Mouse (Mus musculus): Measurements from ENCODE around the gene Uvrag. TPM values are rescaled to one million over a fixed set of nuclear protein-coding genes. Genes with fewer than 3 reads are reported as not detected.

Gene Uvrag
- polyA plus RNA-seq, 1 experiment from 2014 or later = 12.2 TPM

GRCm38 (mm10) chr7:98901120-98901519 is 239.8 kb downstream of the Uvrag start:
- WGBS = 96% methylated on average over 1 of the region's 1 CpGs
- H3K4me1 ChIP-seq (ENCODE audit: control insufficient read depth, insufficient read depth, low read length) = no peaks in the 10 kb centered on the region
- no peaks in the 10 kb centered on the region for H3K36me3 ChIP-seq (ENCODE audit: control insufficient read depth, insufficient read depth, low read length)
- no peak overlapping the region for H3K4me3 ChIP-seq (ENCODE audit: low read depth, low read length)
- DNase-seq (ENCODE audit: low spot score) (no peak), ATAC-seq (no peak)
- H3K4me2 ChIP-seq (ENCODE audit: low read length) = no peak overlapping the region
- H3K27me3 ChIP-seq (replicated peaks; ENCODE audit: control insufficient read depth, insufficient read depth, low read length) = no peaks in the 10 kb centered on the region
- no peaks in the 10 kb centered on the region for H3K9me3 ChIP-seq (replicated peaks; ENCODE audit: control insufficient read depth, low read length)
- H3K27ac ChIP-seq (ENCODE audit: low read depth, low read length) = no peak overlapping the region
- H3K9ac ChIP-seq (ENCODE audit: low read length) = no peak overlapping the region

- Histone ChIP-seq H3K9ac (ENCODE audit: low read length) (no peak overlapping the region), H3K9me3 (replicated peaks; ENCODE audit: control insufficient read depth, low read length) (no peaks in the 10 kb centered on the region), H3K4me3 (ENCODE audit: low read depth, low read length) (no peak overlapping the region), H3K27me3 (replicated peaks; ENCODE audit: control insufficient read depth, insufficient read depth, low read length) (no peaks in the 10 kb centered on the region), H3K4me1 (ENCODE audit: control insufficient read depth, insufficient read depth, low read length) (no peaks in the 10 kb centered on the region; the same call in 1 of the 2 replicates), H3K4me2 (ENCODE audit: low read length) (no peak overlapping the region), H3K27ac (ENCODE audit: low read depth, low read length) (no peak overlapping the region), H3K36me3 (ENCODE audit: control insufficient read depth, insufficient read depth, low read length) (no peaks in the 10 kb centered on the region)
- no peak for DNase-seq (ENCODE audit: low spot score)
- 93% methylated on average over 4 of the region's 4 CpGs for WGBS
- no peak for ATAC-seq
Observed at GRCm38 (mm10) chr7:98899815-98900214, 241.1 kb downstream of the Uvrag start.

- no peaks in the 10 kb centered on the region; the same call in 1 of the 2 replicates for H3K4me1 ChIP-seq (ENCODE audit: control insufficient read depth, insufficient read depth, low read length)
- no peak overlapping the region for H3K27ac ChIP-seq (ENCODE audit: low read depth, low read length)
- H3K4me2 ChIP-seq (ENCODE audit: low read length) = no peak overlapping the region
- no peaks in the 10 kb centered on the region for H3K36me3 ChIP-seq (ENCODE audit: control insufficient read depth, insufficient read depth, low read length)
- H3K4me3 ChIP-seq (ENCODE audit: low read depth, low read length) = no peak overlapping the region
- no peak for ATAC-seq
- DNase-seq (ENCODE audit: low spot score) = no peak
- WGBS = 91% methylated on average over 8 of the region's 8 CpGs
- no peaks in the 10 kb centered on the region for H3K9me3 ChIP-seq (replicated peaks; ENCODE audit: control insufficient read depth, low read length)
- H3K27me3 ChIP-seq (replicated peaks; ENCODE audit: control insufficient read depth, insufficient read depth, low read length) = no peaks in the 10 kb centered on the region
- no peak overlapping the region for H3K9ac ChIP-seq (ENCODE audit: low read length)
Observed at GRCm38 (mm10) chr7:98897323-98897722, 243.6 kb downstream of the Uvrag start.

- no peaks in the 10 kb centered on the region for H3K9me3 ChIP-seq (replicated peaks; ENCODE audit: control insufficient read depth, low read length)
- no peak overlapping the region for H3K4me2 ChIP-seq (ENCODE audit: low read length)
- no peak overlapping the region for H3K27ac ChIP-seq (ENCODE audit: low read depth, low read length)
- no peak for ATAC-seq
- H3K9ac ChIP-seq (ENCODE audit: low read length) = no peak overlapping the region
- H3K4me3 ChIP-seq (ENCODE audit: low read depth, low read length) = no peak overlapping the region
- WGBS = 60% methylated on average over 10 of the region's 10 CpGs
- DNase-seq (ENCODE audit: low spot score) = no peak
- no peaks in the 10 kb centered on the region for H3K27me3 ChIP-seq (replicated peaks; ENCODE audit: control insufficient read depth, insufficient read depth, low read length)
- H3K36me3 ChIP-seq (ENCODE audit: control insufficient read depth, insufficient read depth, low read length) = no peaks in the 10 kb centered on the region
- no peaks in the 10 kb centered on the region; the same call in 1 of the 2 replicates for H3K4me1 ChIP-seq (ENCODE audit: control insufficient read depth, insufficient read depth, low read length)
Observed at GRCm38 (mm10) chr7:98895501-98896095, 245.3 kb downstream of the Uvrag start.

GRCm38 (mm10) chr7:98894768-98895167 is 246.2 kb downstream of the Uvrag start:
- DNase-seq (ENCODE audit: low spot score) = no peak
- H3K27ac ChIP-seq (ENCODE audit: low read depth, low read length) = no peak overlapping the region
- no peaks in the 10 kb centered on the region; the same call in 1 of the 2 replicates for H3K4me1 ChIP-seq (ENCODE audit: control insufficient read depth, insufficient read depth, low read length)
- no peak for ATAC-seq
- no peaks in the 10 kb centered on the region for H3K9me3 ChIP-seq (replicated peaks; ENCODE audit: control insufficient read depth, low read length)
- no peak overlapping the region for H3K9ac ChIP-seq (ENCODE audit: low read length)
- no peak overlapping the region for H3K4me2 ChIP-seq (ENCODE audit: low read length)
- WGBS = 38% methylated on average over 5 of the region's 5 CpGs
- no peaks in the 10 kb centered on the region for H3K36me3 ChIP-seq (ENCODE audit: control insufficient read depth, insufficient read depth, low read length)
- no peaks in the 10 kb centered on the region for H3K27me3 ChIP-seq (replicated peaks; ENCODE audit: control insufficient read depth, insufficient read depth, low read length)
- no peak overlapping the region for H3K4me3 ChIP-seq (ENCODE audit: low read depth, low read length)

GRCm38 (mm10) chr7:98894305-98894704 is 246.6 kb downstream of the Uvrag start:
- no peaks in the 10 kb centered on the region for H3K9me3 ChIP-seq (replicated peaks; ENCODE audit: control insufficient read depth, low read length)
- no peak overlapping the region for H3K27ac ChIP-seq (ENCODE audit: low read depth, low read length)
- H3K4me3 ChIP-seq (ENCODE audit: low read depth, low read length) = no peak overlapping the region
- DNase-seq (ENCODE audit: low spot score) (no peak), ATAC-seq (no peak)
- no peak overlapping the region for H3K4me2 ChIP-seq (ENCODE audit: low read length)
- WGBS = 86% methylated on average over 5 of the region's 5 CpGs
- no peaks in the 10 kb centered on the region for H3K27me3 ChIP-seq (replicated peaks; ENCODE audit: control insufficient read depth, insufficient read depth, low read length)
- H3K9ac ChIP-seq (ENCODE audit: low read length) = no peak overlapping the region
- H3K4me1 ChIP-seq (ENCODE audit: control insufficient read depth, insufficient read depth, low read length) = no peaks in the 10 kb centered on the region; the same call in 1 of the 2 replicates
- no peaks in the 10 kb centered on the region for H3K36me3 ChIP-seq (ENCODE audit: control insufficient read depth, insufficient read depth, low read length)

GRCm38 (mm10) chr7:98893144-98893543 is 247.8 kb downstream of the Uvrag start:
- H3K27ac ChIP-seq (ENCODE audit: low read depth, low read length) = no peak overlapping the region
- H3K4me3 ChIP-seq (ENCODE audit: low read depth, low read length) = no peak overlapping the region
- WGBS = 91% methylated on average over 5 of the region's 5 CpGs
- H3K27me3 ChIP-seq (replicated peaks; ENCODE audit: control insufficient read depth, insufficient read depth, low read length) = no peaks in the 10 kb centered on the region
- DNase-seq (ENCODE audit: low spot score) (no peak), ATAC-seq (no peak)
- H3K4me2 ChIP-seq (ENCODE audit: low read length) = no peak overlapping the region
- H3K9ac ChIP-seq (ENCODE audit: low read length) = no peak overlapping the region
- H3K9me3 ChIP-seq (replicated peaks; ENCODE audit: control insufficient read depth, low read length) = no peaks in the 10 kb centered on the region
- peaks cover 3% of the 10 kb centered on the region for H3K4me1 ChIP-seq (ENCODE audit: control insufficient read depth, insufficient read depth, low read length)
- H3K36me3 ChIP-seq (ENCODE audit: control insufficient read depth, insufficient read depth, low read length) = no peaks in the 10 kb centered on the region

- H3K27ac ChIP-seq (ENCODE audit: low read depth, low read length) = no peak overlapping the region
- no peak overlapping the region for H3K4me2 ChIP-seq (ENCODE audit: low read length)
- no peaks in the 10 kb centered on the region for H3K27me3 ChIP-seq (replicated peaks; ENCODE audit: control insufficient read depth, insufficient read depth, low read length)
- no peak overlapping the region for H3K4me3 ChIP-seq (ENCODE audit: low read depth, low read length)
- no peak for DNase-seq (ENCODE audit: low spot score)
- peaks cover 3% of the 10 kb centered on the region; the same call in 1 of the 2 replicates for H3K4me1 ChIP-seq (ENCODE audit: control insufficient read depth, insufficient read depth, low read length)
- no peak overlapping the region for H3K9ac ChIP-seq (ENCODE audit: low read length)
- 76% methylated on average over 7 of the region's 7 CpGs for WGBS
- H3K36me3 ChIP-seq (ENCODE audit: control insufficient read depth, insufficient read depth, low read length) = no peaks in the 10 kb centered on the region
- ATAC-seq = no peak
- H3K9me3 ChIP-seq (replicated peaks; ENCODE audit: control insufficient read depth, low read length) = no peaks in the 10 kb centered on the region
Observed at GRCm38 (mm10) chr7:98889211-98889610, 251.7 kb downstream of the Uvrag start.

GRCm38 (mm10) chr7:98888810-98889209 is 252.1 kb downstream of the Uvrag start:
- Histone ChIP-seq H3K9ac (ENCODE audit: low read length) (no peak overlapping the region), H3K27ac (ENCODE audit: low read depth, low read length) (no peak overlapping the region), H3K27me3 (replicated peaks; ENCODE audit: control insufficient read depth, insufficient read depth, low read length) (no peaks in the 10 kb centered on the region), H3K4me1 (ENCODE audit: control insufficient read depth, insufficient read depth, low read length) (peaks cover 3% of the 10 kb centered on the region; the same call in 1 of the 2 replicates), H3K4me2 (ENCODE audit: low read length) (no peak overlapping the region), H3K4me3 (ENCODE audit: low read depth, low read length) (no peak overlapping the region), H3K36me3 (ENCODE audit: control insufficient read depth, insufficient read depth, low read length) (no peaks in the 10 kb centered on the region), H3K9me3 (replicated peaks; ENCODE audit: control insufficient read depth, low read length) (no peaks in the 10 kb centered on the region)
- ATAC-seq = 0 out of 2 replicates have a peak, but pooled peaks have one; percentile 29
- 66% methylated on average over 5 of the region's 5 CpGs for WGBS
- DNase-seq (ENCODE audit: low spot score) = peak; percentile 53

Measured in forebrain, embryonic 14.5 days (tissue).